ENCODE assay signal across 13 mouse cellular contexts in genomic region chr10:6982751-6983151, GRCm38 (mm10).
A peak's percentile ranks its signal among the peaks of the same experiment; 100 is the strongest.
DNase-seq lines count a peak whose midpoint lies in the region; ATAC-seq and TF ChIP-seq lines count a peak whose summit lies in the region.
"Had no signal": no experiment of that assay in that cellular context is flagged by ENCODE, and none has a peak within 500 bp of the region (broad histone marks: within the 10 kb centered on the region; RNA-seq: fewer than 3 reads in every experiment).

No protein-coding gene starts in this region.

- no peak overlapping the region for H3K4me3 ChIP-seq in kidney, postnatal 0 days (replicated peaks; ENCODE audit: low read depth, low read length)
- H3K4me3 ChIP-seq in megakaryocyte, embryonic 14.5 days (replicated peaks), result peak overlapping the region; percentile 6
- no peak overlapping the region for H3K4me3 ChIP-seq in gastrocnemius, adult 2 months
- H3K4me3 ChIP-seq: liver, embryonic 15.5 days; midbrain, embryonic 15.5 days had no signal

- DNase-seq in kidney, postnatal 0 days (ENCODE audit: low spot score), result peak; percentile 35
- no peak for DNase-seq in kidney, adult 18-20 months
- peak; percentile 31 to 38 for DNase-seq in thymus, postnatal 10 days (ENCODE audit: low spot score in 2 of 2)
- no peak for DNase-seq in gastrocnemius, adult 2 months
- DNase-seq in lung, adult 18-20 months, result no peak
- DNase-seq in embryo, embryonic 9.5 days (ENCODE audit: extremely low spot score), result no peak
- DNase-seq: cerebellum, postnatal 25 days; kidney, postnatal 25 days had no signal

- H3K4me2 ChIP-seq in kidney, postnatal 0 days (ENCODE audit: low read length), result no peak overlapping the region
- H3K4me2 ChIP-seq: hindbrain, embryonic 14.5 days; liver, embryonic 15.5 days; midbrain, embryonic 15.5 days had no signal

- ATAC-seq in kidney, postnatal 0 days (replicated peaks; ENCODE audit: low FRiP score, low read depth), result no peak
- peak; percentile 86 for ATAC-seq in CD4-positive, CD25-positive, alpha-beta regulatory T cell, adult 4 months
- ATAC-seq: midbrain, embryonic 15.5 days had no signal

- H3K27ac ChIP-seq in kidney, postnatal 0 days, result no peak overlapping the region
- no peak overlapping the region for H3K27ac ChIP-seq in gastrocnemius, adult 2 months
- H3K27ac ChIP-seq: hindbrain, embryonic 14.5 days; liver, embryonic 15.5 days; midbrain, embryonic 15.5 days had no signal

- no peaks in the 10 kb centered on the region for H3K27me3 ChIP-seq in kidney, postnatal 0 days (ENCODE audit: insufficient read depth, low read length)
- H3K27me3 ChIP-seq in megakaryocyte, embryonic 14.5 days (replicated peaks), result no peaks in the 10 kb centered on the region
- H3K27me3 ChIP-seq: liver, embryonic 15.5 days; midbrain, embryonic 15.5 days had no signal

- intact Hi-C loops in gastrocnemius, adult 2 months (cut with DNase I), result no loop called here

- WGBS in kidney, postnatal 0 days, result 50% methylated on average over 2 of the region's 2 CpGs

- TF ChIP-seq CTCF in kidney, postnatal 0 days (IDR thresholded peaks at IDR 0.05; ENCODE audit: low read depth), result no peak
- no peak for TF ChIP-seq CTCF in gastrocnemius, adult 2 months (IDR thresholded peaks at IDR 0.05)

- H3K36me3 ChIP-seq in kidney, postnatal 0 days (ENCODE audit: insufficient read depth, low read length), result no peaks in the 10 kb centered on the region
- peaks cover 4% of the 10 kb centered on the region for H3K36me3 ChIP-seq in megakaryocyte, embryonic 14.5 days (replicated peaks; ENCODE audit: low read length)
- H3K36me3 ChIP-seq: liver, embryonic 15.5 days; midbrain, embryonic 15.5 days had no signal

- H3K9me3 ChIP-seq in kidney, postnatal 0 days (replicated peaks; ENCODE audit: low read length), result no peaks in the 10 kb centered on the region
- peaks cover 4% of the 10 kb centered on the region; the same call in 1 of the 2 replicates for H3K9me3 ChIP-seq in megakaryocyte, embryonic 14.5 days
- H3K9me3 ChIP-seq: liver, embryonic 15.5 days; midbrain, embryonic 15.5 days had no signal

- H3K4me1 ChIP-seq in kidney, postnatal 0 days (replicated peaks; ENCODE audit: insufficient read depth, low read length), result no peaks in the 10 kb centered on the region
- peaks cover 42% of the 10 kb centered on the region for H3K4me1 ChIP-seq in megakaryocyte, embryonic 14.5 days
- H3K4me1 ChIP-seq: liver, embryonic 15.5 days had no signal

- no peak overlapping the region for H3K9ac ChIP-seq in kidney, postnatal 0 days (ENCODE audit: low read depth, low read length)
- H3K9ac ChIP-seq: hindbrain, embryonic 14.5 days; liver, embryonic 15.5 days; midbrain, embryonic 15.5 days had no signal

Comparison
In these comparisons a context has a peak if more than half of its experiments do, and no peak if none do; other contexts are left out.
1. DNase-seq: peak in kidney, postnatal 0 days (single experiment) and thymus, postnatal 10 days (2 of 2); none in kidney, adult 18-20 months (single experiment), gastrocnemius, adult 2 months (single experiment), lung, adult 18-20 months (0 of 2) and embryo, embryonic 9.5 days (single experiment).